Mouse (Mus musculus): ENCODE measurements around the gene Ttc7b.

Gene Ttc7b

GRCm38 (mm10) chr12:100389878-100390710 is 130.5 kb downstream of the Ttc7b start:
- DNase-seq (ENCODE audit: low read depth in 2 of 2, low spot score in 2 of 2): no peak

- no peak for DNase-seq (ENCODE audit: low read depth in 2 of 2, low spot score in 2 of 2)
These were observed 134.4 kb downstream of the Ttc7b start for GRCm38 (mm10) chr12:100386259-100386658.

GRCm38 (mm10) chr12:100382526-100382925 is 138.1 kb downstream of the Ttc7b start:
- no peak for DNase-seq (ENCODE audit: low read depth in 2 of 2, low spot score in 2 of 2)

- DNase-seq (ENCODE audit: low read depth in 2 of 2, low spot score in 2 of 2): no peak
These were observed 138.7 kb downstream of the Ttc7b start for GRCm38 (mm10) chr12:100381941-100382340.

- no peak for DNase-seq (ENCODE audit: low read depth in 2 of 2, low spot score in 2 of 2)
These were observed 139.8 kb downstream of the Ttc7b start for GRCm38 (mm10) chr12:100380697-100381291.

GRCm38 (mm10) chr12:100379833-100380232 is 140.8 kb downstream of the Ttc7b start:
- no peak for DNase-seq (ENCODE audit: low read depth in 2 of 2, low spot score in 2 of 2)

GRCm38 (mm10) chr12:100378266-100378665 is 142.4 kb downstream of the Ttc7b start:
- no peak for DNase-seq (ENCODE audit: low read depth in 2 of 2, low spot score in 2 of 2)

GRCm38 (mm10) chr12:100377791-100378190 is 142.8 kb downstream of the Ttc7b start:
- no peak for DNase-seq (ENCODE audit: low read depth in 2 of 2, low spot score in 2 of 2)

- no peak for DNase-seq (ENCODE audit: low read depth in 2 of 2, low spot score in 2 of 2)
These were observed 144.8 kb downstream of the Ttc7b start for GRCm38 (mm10) chr12:100375801-100376200.

GRCm38 (mm10) chr12:100372785-100373184 is 147.8 kb downstream of the Ttc7b start:
- no peak for DNase-seq (ENCODE audit: low read depth in 2 of 2, low spot score in 2 of 2)

- no peak for DNase-seq (ENCODE audit: low read depth in 2 of 2, low spot score in 2 of 2)
These were observed 148.6 kb downstream of the Ttc7b start for GRCm38 (mm10) chr12:100372015-100372414.

- DNase-seq (ENCODE audit: low read depth in 2 of 2, low spot score in 2 of 2): no peak
These were observed 150.8 kb downstream of the Ttc7b start for GRCm38 (mm10) chr12:100369786-100370185.

- no peak for DNase-seq (ENCODE audit: low read depth in 2 of 2, low spot score in 2 of 2)
These were observed 151.4 kb downstream of the Ttc7b start for GRCm38 (mm10) chr12:100369220-100369619.

GRCm38 (mm10) chr12:100361330-100361729 is 159.3 kb downstream of the Ttc7b start:
- DNase-seq (ENCODE audit: low read depth in 2 of 2, low spot score in 2 of 2): no peak

GRCm38 (mm10) chr12:100358040-100358620 is 162.5 kb downstream of the Ttc7b start:
- no peak for DNase-seq (ENCODE audit: low read depth in 2 of 2, low spot score in 2 of 2)

- DNase-seq (ENCODE audit: low read depth in 2 of 2, low spot score in 2 of 2): no peak
These were observed 164.2 kb downstream of the Ttc7b start for GRCm38 (mm10) chr12:100356407-100356806.

- DNase-seq (ENCODE audit: low read depth in 2 of 2, low spot score in 2 of 2): no peak
These were observed 165.1 kb downstream of the Ttc7b start for GRCm38 (mm10) chr12:100355565-100355964.

GRCm38 (mm10) chr12:100353954-100354353 is 166.7 kb downstream of the Ttc7b start:
- DNase-seq (ENCODE audit: low read depth in 2 of 2, low spot score in 2 of 2): no peak

- no peak for DNase-seq (ENCODE audit: low read depth in 2 of 2, low spot score in 2 of 2)
These were observed 167.4 kb downstream of the Ttc7b start for GRCm38 (mm10) chr12:100353075-100353782.

GRCm38 (mm10) chr12:100352094-100352493 is 168.5 kb downstream of the Ttc7b start:
- no peak for DNase-seq (ENCODE audit: low read depth in 2 of 2, low spot score in 2 of 2)

- DNase-seq (ENCODE audit: low read depth in 2 of 2, low spot score in 2 of 2): no peak
These were observed 177.1 kb downstream of the Ttc7b start for GRCm38 (mm10) chr12:100343554-100343953.

GRCm38 (mm10) chr12:100341614-100342013 is 179.0 kb downstream of the Ttc7b start:
- no peak for DNase-seq (ENCODE audit: low read depth in 2 of 2, low spot score in 2 of 2)
